Mouse (Mus musculus) MEL-GATA-1-ER (cell line): Measurements from ENCODE around the gene Ttl.

Experiments
- DNase-seq: peaks from one replicate; pipeline ENCODE4 v3.0.0-alpha.2; 2012; ENCODE audit warnings: low read depth; ENCODE audit errors: extremely low read depth

Ttl gene

GRCm38 (mm10) chr2:129065437-129066282 is at the start of gene Ttl:
Gene Ttl (plus strand): TSS chr2:129065942.
- DNase-seq = no peak

GRCm38 (mm10) chr2:129020106-129020505 is 45.6 kb upstream of the Ttl start:
- no peak for DNase-seq

- no peak for DNase-seq
Observed at GRCm38 (mm10) chr2:129024820-129025219, 40.9 kb upstream of the Ttl start.

- DNase-seq = no peak
Observed at GRCm38 (mm10) chr2:129035381-129035780, 30.4 kb upstream of the Ttl start.

GRCm38 (mm10) chr2:129038426-129038936 is 27.3 kb upstream of the Ttl start:
- no peak for DNase-seq

- DNase-seq = no peak
Observed at GRCm38 (mm10) chr2:129038937-129039631, 26.7 kb upstream of the Ttl start.

GRCm38 (mm10) chr2:129040567-129040966 is 25.2 kb upstream of the Ttl start:
- no peak for DNase-seq

GRCm38 (mm10) chr2:129046172-129046845 is 19.4 kb upstream of the Ttl start:
- no peak for DNase-seq

GRCm38 (mm10) chr2:129046846-129047196 is 18.9 kb upstream of the Ttl start:
- DNase-seq = no peak

- no peak for DNase-seq
Observed at GRCm38 (mm10) chr2:129047811-129048210, 17.9 kb upstream of the Ttl start, which contains the start of gene Vinac1. Gene Vinac1 (minus strand): TSS chr2:129048172.

GRCm38 (mm10) chr2:129052451-129052983 is 13.2 kb upstream of the Ttl start:
- DNase-seq = no peak

GRCm38 (mm10) chr2:129055741-129056140 is 10.0 kb upstream of the Ttl start:
- DNase-seq = no peak

- peak; percentile 6 for DNase-seq
Observed at GRCm38 (mm10) chr2:129056597-129056996, 9.1 kb upstream of the Ttl start.

GRCm38 (mm10) chr2:129057256-129057655 is 8.5 kb upstream of the Ttl start:
- no peak for DNase-seq

GRCm38 (mm10) chr2:129057920-129058361 is 7.8 kb upstream of the Ttl start:
- no peak for DNase-seq

- no peak for DNase-seq
Observed at GRCm38 (mm10) chr2:129061456-129062059, 4.2 kb upstream of the Ttl start.

- no peak for DNase-seq
Observed at GRCm38 (mm10) chr2:129066326-129066725, 584 bp downstream of the Ttl start.

- DNase-seq = no peak
Observed at GRCm38 (mm10) chr2:129070296-129070695, 4.6 kb downstream of the Ttl start.

- no peak for DNase-seq
Observed at GRCm38 (mm10) chr2:129078313-129078712, 12.6 kb downstream of the Ttl start.

GRCm38 (mm10) chr2:129079194-129079593 is 13.5 kb downstream of the Ttl start:
- DNase-seq = no peak

- DNase-seq = no peak
Observed at GRCm38 (mm10) chr2:129081097-129081496, 15.4 kb downstream of the Ttl start.
